Mouse (Mus musculus) adrenal gland, postnatal 4 days (tissue): ENCODE measurements around the gene Nrxn3. TPM values are rescaled to one million over a fixed set of nuclear protein-coding genes. Genes with fewer than 3 reads are reported as not detected.

ENCODE experiments used
- DNase-seq, 2 experiments: peaks; one replicate each; pipeline ENCODE4 v3.0.0; 2021 to 2022; ENCODE audit warnings: low spot score in 2 of 2, mixed read lengths in 2 of 2
- total RNA-seq, 2 experiments: library from RNA; stranded (reverse); gene quantifications; 2 replicates each; pipeline ENCODE4 v1.2.3; 2021

The Nrxn3 gene
- total RNA-seq, 2 experiments from 2014 or later, result 1.2 to 2.5 TPM

DNA sequence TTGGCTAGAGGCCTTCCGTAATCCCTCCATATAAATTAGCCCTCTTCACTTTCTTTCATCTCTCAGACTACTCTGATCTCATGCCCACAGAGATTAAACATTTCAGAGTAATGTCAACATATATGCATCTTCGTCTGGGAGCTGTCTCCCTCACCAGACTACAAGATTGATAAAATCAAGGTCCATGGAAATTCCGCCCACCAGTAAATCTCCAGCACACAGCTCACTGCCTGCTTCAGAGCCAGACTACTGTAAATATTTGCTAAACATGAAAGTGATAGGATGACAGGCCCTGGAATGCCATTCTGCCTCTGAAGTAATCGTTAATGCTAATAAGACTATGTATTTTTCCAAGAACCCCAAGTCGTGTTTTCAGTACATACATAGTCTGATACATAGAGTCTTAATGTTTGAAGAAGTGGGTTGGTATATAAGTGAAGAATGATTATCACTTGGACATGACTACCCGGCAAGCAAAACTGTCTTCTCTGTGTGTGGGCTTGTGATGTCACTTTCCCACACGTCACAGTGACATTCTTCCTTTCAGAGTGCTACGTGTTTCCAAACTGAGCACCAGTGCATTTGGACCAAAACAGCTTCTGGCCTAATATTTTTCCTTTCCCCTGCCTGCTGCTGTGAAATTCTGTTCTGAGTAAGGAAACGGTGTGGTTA is 433.5 kb downstream of the Nrxn3 start:
- no peak for DNase-seq

DNA sequence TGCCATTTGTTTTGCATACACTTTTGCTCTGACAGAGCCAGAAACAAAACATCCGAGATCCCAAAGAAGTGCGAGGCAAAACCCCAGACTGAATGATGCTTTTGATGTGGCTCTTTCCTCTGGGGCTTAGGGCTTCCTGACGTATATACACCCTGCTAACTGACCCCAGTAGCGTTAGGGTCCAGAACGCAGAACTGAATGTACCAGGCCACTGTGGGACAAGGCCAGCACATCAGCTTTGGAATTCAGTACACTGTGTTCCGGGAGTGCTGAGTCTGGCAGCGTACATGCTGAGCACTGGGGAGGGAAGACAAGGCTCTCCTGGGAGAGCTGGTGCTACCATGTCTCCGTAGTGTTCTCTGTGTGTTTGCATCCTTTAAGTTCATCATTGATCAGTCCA is 436.7 kb downstream of the Nrxn3 start:
- no peak for DNase-seq

DNA sequence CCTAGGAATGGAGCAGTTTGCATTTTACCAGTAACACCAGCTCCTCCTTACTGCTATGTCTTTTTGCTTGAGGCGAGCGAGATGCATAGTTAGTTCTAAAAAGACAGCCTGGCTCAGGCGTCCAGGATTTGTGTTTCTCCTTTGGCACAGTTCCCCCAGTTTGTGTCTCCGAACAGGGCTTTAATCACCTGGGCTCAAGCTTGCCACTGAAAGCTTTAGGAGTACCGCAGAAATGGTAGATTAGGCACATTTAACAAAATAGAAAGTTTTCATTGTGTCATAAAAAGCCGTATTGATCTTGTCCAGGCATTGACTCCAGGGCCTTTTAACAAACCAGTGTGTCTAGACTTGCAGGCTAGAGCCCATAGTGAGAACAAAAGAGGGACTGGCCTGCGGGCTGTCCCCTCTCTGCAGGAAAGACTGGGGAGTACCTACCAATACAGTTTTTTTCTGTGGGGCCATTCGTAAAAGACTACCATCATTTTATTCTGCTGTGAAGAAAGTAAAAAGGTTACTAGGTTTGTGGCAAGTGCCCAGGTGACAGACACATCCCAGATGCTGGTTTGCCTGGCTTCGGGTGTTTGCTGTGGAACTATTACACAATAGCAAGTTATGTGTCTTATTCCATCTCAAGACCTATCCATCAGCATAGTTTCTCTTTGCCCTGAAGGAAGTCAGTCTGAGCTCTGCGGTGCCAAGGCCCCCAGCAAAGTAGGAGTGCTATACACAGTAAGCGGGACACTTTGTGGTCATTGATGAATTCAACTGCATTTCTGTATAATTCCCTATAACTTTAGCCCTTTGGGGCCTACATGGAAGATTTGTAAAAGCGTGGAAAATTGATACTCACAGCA is 451.9 kb downstream of the Nrxn3 start:
- no peak for DNase-seq

DNA sequence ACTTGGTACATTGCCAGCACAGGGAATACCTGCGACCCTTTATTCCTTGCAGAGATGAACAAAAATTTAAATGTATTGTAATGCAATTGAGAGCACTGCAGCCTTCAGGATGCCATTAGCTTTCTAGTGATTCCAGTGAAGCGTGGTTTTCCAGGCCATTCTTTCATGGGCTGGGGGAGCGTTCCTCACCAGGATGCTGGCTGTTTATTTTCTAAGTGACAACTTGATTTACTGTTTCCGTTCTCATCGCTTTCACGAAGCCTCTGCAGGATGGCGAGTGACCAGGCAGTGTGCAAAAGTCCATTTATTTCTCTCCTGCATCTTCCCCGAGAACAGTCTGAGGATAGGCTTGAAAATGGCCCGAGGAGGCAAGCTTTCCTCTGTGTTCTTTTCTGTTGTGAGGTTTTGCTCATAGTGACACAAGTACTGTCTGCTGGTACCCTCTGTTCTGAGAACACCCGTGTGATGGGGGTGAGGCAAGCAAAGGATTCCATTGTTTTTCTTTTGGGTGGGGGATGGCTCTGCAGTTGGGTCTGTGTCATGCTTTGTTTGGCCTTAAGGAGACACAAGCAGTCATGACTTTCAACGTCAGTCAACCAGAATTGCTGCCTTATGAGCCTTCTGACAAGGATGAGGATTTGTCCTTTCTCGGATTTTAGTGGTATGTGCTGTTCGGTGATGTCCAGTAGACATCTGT is 457.4 kb downstream of the Nrxn3 start:
- DNase-seq, result no peak

DNA sequence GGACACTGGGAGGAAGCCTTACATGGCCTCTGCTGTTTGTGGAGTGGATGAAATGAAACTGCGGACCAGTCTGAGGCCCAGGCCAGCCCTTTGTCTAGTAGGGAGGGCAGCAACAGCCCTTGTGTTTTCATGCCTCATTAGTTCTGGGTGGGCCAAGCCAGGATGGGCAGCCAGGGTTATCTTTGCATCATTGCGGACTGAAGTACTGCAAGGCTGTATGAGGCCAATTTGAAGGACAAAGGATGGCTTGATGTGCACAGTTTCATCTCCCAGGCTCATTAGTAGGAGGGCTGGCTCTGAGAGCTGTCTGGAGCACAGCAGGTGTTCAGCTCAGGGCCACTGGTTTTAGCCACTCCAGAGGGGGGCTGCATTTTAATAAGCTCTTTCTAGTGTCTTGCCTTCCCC is 458.5 kb downstream of the Nrxn3 start:
- no peak for DNase-seq

DNA sequence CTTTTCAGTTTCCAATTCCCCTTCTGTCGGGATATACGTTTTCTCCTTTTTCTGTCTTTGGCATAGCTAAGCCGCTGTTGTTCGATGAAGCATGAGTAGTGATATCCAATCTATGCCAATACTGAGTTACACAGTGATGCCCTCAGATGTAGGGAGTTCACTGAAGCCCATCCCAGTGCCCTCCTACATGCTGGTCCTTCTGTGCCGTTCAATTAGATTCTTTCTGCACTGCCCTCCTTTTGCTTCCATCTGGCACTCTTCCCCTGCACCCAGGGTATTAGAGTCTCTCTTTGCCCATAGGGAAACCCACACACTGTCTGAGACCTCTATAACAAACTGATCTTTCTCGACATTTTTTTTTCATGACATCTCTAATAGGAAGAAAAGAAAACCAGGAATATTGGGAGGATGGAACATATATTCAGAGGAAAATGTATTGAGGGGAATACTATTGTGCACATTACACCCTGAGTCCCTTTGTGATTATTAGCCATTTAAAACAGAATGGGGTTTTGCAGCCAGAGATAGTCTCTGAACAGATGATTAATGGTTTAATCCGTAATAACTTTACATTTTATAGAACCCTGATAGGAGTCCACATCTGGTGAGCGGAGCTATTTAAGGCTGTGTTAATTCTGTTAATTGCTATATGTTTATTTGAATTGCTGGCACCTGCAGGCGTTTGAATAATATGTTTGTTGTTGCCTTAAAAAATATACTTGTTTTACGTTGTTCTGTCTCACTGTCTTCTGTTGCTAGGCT is 476.3 kb downstream of the Nrxn3 start:
- no peak for DNase-seq

DNA sequence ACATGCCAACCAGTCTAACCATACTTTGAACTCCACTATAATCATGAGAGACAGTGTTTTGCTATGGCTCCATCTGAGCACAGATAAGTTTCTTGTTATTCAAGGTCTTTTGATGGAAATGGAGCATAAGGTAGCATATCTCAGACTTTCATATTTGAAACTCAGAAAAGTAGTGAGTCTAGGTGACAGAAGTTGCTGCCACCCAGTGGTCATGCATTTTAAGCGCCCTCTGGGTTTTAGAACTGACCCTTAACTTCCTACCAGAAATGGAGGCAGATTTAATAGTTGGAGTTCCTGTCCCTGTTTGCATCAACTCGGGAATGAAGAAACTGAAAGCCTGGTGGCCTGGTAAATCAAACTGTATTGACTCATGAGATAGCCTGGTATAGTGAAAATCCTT is 488.9 kb downstream of the Nrxn3 start:
- DNase-seq, result no peak

DNA sequence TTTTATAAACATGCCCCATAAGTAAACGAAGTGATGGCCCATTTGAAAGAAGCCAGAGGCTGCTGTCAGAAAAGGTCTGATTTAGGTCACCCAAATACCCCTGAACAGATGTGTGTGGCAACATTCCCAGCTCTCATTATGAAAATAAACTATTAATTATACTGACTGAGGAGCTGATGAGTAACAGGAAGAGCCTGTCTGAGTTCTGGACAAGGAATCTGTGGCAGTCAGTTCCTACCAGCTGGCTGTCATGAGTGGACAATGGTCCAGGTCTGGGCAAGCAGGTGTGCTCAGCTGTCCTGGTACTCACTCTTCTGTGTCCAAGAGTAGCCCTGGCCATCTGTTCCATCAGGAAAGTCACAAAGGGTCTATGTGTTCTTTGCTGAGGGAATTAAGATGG is 517.1 kb downstream of the Nrxn3 start:
- no peak for DNase-seq

DNA sequence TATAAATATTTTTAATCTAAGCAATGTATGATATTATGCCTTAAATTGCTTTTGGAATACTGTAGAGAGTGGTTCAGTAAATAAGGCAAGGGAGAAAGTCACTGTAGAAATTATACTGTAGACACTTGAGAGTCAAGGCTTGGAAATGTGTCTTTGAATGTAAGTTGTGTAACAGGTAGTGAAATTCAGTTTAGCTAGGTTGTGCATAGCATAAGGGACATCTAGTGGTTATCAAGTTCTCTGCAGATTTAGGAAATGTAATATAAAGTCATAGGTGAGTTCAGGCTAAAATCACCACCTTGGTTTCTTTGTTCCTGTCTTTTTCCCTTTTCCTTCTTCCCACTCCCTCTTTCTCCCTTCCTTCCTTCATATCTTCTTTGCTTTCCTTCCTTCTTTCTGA is 518.9 kb downstream of the Nrxn3 start:
- no peak for DNase-seq

DNA sequence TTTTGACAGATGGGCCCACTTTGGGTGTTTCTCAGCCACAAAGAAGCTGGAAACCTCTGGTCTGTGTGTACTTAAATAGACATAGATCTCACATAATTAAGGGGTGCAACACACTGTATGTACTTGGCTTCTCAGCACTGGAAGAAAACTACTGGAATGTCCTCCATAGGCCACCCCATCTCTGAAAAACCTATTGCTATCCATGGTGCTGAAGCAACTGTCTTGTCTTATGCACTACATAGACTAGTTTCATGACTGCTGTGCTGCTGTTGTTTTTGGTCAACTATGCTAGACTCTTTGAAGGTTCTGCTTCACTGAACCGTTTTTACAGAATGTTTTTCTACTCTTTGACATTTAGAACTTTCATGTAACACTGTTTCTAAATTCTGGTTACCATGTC is 519.8 kb downstream of the Nrxn3 start:
- DNase-seq, result no peak

DNA sequence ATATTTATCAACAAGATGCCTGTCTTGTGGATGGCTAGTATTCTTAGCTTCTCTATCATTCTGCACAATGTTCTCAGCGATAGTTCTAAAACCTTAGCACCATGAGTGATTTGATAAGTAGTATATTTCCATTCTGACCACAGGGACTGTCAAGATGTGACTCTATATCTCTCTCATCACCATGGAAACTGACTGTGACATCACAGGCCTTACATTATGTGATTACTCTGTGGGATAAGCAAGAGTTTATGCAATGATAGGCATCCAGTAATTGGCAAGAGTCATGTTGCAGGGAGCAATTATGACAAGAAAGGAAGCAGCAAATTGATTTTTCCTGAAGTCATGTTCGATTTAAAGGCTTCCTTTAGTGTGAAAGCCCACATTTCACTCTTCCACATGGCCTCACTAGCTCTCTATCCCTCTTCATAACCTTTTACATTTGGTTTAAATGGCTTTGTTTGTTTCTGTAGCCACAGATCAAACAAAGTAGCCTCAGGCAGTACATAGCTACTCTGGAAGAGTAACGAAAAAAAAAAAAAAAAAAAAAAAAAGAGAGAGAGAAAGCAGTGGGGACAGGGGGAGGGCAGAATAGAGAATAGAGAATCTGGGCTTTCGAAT is 532.7 kb downstream of the Nrxn3 start:
- DNase-seq, result no peak

DNA sequence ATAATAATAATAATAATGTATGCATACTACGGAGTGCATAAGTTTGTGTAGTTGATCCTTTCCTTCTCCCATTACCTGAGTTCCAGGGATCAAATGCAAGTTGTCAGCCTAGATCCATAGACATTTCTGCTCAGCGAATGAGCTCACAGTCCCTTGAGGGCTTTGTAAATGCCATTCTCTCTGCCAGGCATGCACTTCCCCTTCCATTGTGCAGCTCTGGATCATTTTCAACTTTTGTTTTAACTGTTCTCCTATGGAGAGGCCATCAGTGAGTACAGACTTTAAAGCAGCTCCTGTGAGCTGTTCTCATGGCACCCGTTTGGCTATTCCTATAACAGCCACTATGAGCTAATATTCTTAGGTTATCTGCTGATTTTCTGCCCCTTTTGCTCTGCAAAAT is 536.2 kb downstream of the Nrxn3 start:
- DNase-seq, result no peak

DNA sequence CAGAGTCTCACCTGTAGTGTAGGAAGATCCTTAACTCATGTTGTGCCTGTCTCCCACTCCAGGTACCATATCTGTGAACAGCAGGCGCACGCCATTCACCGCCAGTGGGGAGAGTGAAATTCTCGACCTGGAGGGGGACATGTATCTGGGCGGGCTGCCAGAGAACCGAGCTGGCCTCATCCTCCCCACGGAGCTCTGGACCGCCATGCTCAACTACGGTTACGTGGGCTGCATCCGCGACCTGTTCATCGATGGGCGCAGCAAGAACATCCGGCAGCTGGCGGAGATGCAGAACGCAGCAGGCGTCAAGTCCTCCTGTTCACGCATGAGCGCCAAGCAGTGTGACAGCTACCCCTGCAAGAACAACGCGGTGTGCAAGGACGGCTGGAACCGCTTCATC is 537.4 kb downstream of the Nrxn3 start:
- DNase-seq, result no peak

DNA sequence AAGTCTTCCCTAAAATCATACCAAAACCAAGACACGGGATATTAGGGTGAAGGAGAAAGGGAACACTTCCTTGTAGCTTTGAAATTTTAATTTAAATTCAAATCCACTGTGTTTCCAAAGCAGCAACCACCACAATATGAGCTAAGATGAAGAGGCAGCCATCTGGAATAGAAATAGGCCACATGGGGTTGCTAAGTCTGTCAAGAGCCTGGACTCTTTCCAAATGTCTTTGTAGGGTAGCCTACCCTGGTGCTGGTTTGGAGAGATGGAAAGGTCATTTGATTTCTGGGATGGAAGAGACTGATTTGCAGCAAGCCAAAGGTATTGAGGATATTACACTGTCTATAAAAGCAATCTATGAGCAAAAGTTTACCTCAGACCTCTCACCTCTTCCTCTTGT is 539.6 kb downstream of the Nrxn3 start:
- no peak for DNase-seq

DNA sequence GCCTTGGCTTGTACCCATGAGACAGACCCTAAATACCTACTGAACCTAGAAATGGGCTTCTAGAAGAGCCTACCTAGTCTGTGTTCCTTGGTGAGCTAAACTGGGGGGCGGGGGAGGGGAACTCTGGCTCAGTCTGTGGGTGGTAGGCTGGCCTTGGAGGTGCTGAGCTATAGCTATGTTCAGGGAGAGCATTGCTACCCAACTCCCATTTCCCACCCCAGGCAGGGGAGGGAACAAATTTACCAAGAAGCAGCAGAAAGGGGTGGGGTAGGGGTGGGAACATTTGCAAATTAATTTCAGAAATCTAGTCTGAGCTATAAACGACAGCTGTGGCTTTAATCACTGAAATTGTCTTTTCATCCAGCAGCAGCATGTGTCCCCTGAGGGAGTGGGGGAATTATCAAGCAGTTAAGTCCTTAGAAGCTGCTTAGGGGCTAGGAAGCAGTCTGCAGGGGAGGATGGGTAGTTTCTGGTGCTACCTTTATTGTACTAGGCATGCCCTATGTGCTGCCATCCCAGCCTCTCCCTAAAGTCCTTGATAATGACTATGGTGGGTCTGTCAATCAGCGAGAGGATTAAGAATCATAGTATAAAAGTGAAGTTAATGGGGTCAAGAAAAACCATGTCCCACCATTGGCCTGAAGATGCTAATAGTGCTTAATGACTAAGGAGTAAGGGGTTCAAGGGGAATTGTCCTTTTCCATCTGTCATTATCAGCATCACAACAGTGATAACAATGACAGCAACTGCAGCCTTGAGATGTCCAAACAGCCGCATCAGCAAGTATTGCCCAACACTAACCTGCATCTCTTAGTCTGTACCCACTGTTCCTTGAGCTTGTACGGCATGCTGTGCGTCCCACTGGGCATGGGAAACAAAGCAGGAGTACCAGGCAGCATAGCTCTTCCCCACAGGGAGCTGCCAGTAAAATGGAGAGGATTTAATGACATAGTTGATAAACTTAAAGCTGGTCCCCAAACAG is 560.0 kb downstream of the Nrxn3 start:
- no peak for DNase-seq

DNA sequence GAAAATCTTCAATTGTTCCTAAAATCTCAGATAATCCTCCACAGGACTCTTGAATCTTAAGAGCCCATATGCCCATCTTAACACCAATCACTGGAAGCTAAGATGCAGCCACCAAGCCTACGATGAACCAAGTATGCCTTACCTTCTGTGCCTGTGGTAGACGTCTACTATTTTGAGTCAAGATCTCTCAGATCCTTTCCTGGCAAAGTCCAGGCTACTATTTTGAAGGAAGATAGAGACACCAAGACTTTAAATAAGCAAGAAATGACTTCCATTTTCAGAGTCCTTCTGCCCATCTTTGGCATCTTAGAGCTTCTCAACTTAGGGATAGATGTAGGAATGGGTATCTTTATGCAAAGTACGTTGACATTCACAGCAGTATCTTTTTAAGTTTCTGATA is 561.7 kb downstream of the Nrxn3 start:
- no peak for DNase-seq

DNA sequence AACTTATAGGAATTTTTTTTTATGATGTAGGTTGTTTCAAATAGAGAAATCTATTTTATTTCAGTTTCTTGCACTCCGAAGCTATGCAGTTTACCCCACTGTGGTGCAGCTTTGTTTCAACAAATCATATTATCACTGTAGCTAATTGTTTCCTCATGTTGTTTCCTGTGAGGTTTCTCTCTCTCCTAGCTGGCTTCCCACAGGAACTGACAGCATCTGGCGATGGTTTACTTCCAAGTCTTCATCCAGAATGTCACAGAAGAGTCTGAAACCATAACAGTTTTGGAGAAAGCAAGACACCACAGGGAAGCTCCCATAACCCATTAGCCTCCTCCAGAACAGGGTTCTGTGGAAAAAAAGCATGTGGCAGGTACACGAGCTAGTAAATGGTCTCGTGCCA is 564.4 kb downstream of the Nrxn3 start:
- no peak for DNase-seq

DNA sequence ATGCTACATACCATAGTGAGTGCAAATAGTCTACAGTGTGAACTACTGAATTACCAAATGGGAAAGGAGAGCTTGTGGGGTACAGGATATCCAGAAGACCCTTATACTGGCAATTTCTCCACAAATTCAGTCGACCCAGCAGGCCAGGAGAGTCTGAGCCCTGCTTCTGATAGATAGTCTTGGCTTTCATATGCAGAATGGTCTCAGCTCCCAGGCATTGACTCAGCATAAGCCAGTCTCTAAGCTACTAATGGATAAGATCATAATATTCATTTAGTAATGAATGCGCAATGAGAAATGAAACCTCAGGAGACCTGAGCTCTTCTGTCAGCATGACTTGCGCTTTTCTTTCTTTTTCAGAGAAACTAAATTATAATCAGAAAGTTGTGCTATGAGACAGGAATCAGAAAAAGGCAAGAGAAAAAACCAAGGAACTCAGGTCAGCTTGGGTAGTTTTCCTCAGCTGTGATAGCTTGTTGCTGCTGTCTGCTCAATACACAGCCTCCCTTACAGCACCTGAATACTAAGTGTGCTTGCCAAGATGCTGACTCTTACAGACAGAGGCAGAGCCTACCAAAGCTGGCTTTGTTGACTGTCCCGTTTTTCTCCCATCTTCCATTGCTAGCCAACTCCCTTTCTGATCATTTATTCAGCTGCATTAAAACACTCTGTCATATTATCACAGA is 567.1 kb downstream of the Nrxn3 start:
- DNase-seq, result no peak
